Mouse (Mus musculus) large intestine, adult 2 months (tissue): ENCODE results near the gene Adamtsl4. TPM values are rescaled to one million over a fixed set of nuclear protein-coding genes. Genes with fewer than 3 reads are reported as not detected.
"Not testable (repeated sequence)": the region's sequence is repeated elsewhere in the genome, so short reads cannot be mapped to it uniquely, and the experiment has no call there.

Experiments used
- DNase-seq: peaks from one replicate; pipeline ENCODE4 v3.0.0-alpha.2; 2012; ENCODE audit warnings: low read depth, low spot score
- WGBS: fragments of 180-500 bp; shearing (Covaris S2); methylation state at CpG from one replicate; pipeline ENCODE4 v1.1.7; 2018; 5-methylcytosine and 5-hydroxymethylcytosine counted together
- polyA plus RNA-seq: library from polyadenylated mRNA; depleted of rRNA; stranded (reverse); fragments of >200 nt; gene quantifications from 2 replicates; pipeline ENCODE4 v1.2.3, GENCODE M21; 2012

Gene Adamtsl4
- polyA plus RNA-seq, 1 experiment: 5.7 TPM

- 4% methylated on average over 24 of the region's 24 CpGs for WGBS
- DNase-seq: peak; percentile 76
These were observed 14.3 kb upstream of the Adamtsl4 start for GRCm38 (mm10) chr3:95701877-95702540.

DNA sequence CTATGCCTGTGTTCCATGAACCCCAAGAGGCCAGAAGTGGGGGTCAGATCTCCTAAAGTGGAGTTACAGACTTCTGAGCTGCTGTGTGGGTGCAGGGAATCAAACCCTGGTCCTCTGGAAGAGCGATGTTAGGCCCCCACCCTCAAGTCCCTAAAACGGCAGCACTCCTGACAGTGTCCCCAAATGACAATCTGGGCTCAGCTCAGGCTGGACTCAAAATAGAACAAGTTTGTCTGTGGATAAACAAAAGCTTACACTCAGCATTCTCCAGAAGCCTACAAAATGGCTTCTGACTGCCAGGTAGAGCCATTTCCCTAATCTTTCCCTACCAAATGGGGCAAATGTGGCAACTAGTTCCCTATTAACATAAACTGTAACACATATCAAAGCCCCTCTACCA is 13.4 kb upstream of the Adamtsl4 start:
- no peak for DNase-seq
- WGBS: 48% methylated on average over 2 of the region's 2 CpGs

DNA sequence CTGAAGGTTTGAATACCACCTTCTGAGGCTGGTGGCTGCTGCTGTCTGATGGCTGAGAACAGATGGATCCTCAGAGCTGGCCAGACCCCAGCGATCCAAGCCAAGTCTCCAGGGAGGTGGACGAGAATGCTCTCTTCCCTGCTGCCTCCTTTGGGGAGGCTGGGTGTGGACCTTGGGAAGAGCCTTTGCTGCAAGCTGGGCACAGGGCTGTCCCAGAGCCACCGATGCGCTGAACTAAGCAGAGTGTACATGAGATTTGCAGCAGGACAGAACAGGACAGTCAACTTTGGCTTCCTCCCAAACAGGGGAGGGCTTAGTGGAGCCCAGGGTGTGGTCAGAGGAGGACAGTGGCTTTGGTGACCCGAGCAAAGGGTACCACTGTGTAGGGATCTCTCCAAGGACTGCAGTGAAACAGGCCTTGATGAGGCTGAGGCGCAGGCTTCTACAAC is 12.5 kb upstream of the Adamtsl4 start:
- WGBS: 37% methylated on average over 6 of the region's 6 CpGs
- no peak for DNase-seq

DNA sequence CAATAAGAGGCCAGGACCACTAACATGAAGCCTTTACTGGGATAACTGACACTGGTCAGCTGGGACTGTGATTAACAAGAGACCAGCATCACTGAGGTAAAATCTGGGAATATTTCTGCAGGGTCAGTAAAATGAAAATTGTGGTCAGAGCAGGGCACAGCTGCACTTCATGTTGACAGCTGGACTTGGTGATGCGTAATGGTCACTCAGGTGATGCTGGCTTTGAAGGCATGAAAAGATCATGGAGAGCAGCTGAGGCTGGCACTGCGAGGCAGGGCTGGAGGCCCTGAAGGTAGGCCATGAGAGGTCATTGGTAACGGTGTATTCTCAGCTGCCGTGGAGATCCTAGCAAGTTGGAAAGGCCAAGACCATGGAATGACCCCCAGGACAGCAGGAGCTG is 10.6 kb upstream of the Adamtsl4 start:
- 96% methylated on average over 4 of the region's 4 CpGs for whole genome bisulfite sequencing

GRCm38 (mm10) chr3:95696360-95696759 is 8.6 kb upstream of the Adamtsl4 start:
- WGBS: 58% methylated on average over 7 of the region's 7 CpGs
- no peak for DNase-seq

More for the DNA sequence above, 10.6 kb upstream of the Adamtsl4 start:
- no peak for DNase-seq

- 51% methylated on average over 3 of the region's 3 CpGs for WGBS
- DNase-seq: no peak
These were observed 8.1 kb upstream of the Adamtsl4 start for GRCm38 (mm10) chr3:95695796-95696195.

DNA sequence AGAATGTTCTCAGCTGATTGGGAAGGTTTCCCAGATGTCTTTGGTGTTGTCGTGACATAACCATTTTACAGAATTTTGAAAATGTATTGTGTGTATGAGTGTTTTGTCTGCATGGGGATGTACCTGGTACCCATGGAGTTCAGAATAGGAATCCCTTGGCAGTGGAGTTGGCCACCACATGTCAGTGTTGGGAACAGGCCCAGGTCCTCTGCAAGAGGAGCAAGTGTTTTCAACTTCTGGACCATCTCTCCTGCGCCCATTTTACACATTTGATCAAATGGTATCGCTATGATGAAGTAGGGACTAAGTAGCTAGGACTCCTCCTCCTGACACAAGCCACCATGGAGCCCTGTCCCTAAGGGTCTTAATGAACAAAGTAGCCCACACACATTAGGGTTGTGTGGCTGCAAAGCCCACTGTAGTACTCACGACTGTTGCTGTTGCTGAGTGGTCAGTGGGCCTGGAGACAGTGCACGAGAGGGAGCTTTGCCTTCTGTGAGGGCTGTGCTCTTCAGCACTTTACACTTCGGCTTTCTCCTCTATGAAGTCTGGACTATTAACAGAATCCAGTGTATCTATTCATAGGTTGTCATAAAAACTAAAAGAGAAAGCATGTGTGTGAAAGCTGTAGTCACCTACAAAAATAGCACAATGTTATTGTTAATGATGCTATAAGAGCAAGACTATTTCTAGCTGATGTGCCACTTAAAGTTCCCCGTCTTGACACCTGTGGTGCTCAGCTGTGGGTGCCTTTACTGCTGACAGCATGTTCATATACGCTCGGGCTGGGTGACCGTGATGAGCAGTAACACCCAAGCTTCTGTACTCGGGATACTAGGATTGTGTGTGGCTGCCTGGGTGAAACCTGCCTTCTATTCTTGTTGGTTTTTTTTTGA is 7.3 kb upstream of the Adamtsl4 start:
- 88% methylated on average over 11 of the region's 11 CpGs for WGBS
- no peak for DNase-seq

- WGBS: 28% methylated on average over 11 of the region's 11 CpGs
- no peak for DNase-seq
These were observed 6.4 kb upstream of the Adamtsl4 start for GRCm38 (mm10) chr3:95693821-95694807.

DNA sequence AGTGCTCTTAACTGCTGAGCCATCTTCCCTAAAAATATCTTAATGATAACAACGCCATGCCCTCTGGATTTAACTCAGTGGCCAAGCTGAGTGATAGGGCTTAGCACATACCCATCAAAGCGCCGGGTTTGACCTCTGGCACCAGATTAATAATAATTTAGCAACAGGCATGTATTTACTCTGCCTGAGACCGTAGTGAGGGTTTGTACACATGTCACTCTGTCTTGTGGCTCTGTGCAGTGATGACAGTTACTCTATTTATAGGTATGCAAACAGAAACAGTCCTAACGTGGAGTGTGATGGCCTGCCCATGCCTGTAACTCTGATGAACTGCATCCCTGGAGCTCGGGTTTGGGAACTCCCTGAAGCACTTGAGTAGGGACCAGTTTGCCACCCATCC is 5.0 kb upstream of the Adamtsl4 start:
- 66% methylated on average over 6 of the region's 6 CpGs for WGBS
- no peak for DNase-seq

DNA sequence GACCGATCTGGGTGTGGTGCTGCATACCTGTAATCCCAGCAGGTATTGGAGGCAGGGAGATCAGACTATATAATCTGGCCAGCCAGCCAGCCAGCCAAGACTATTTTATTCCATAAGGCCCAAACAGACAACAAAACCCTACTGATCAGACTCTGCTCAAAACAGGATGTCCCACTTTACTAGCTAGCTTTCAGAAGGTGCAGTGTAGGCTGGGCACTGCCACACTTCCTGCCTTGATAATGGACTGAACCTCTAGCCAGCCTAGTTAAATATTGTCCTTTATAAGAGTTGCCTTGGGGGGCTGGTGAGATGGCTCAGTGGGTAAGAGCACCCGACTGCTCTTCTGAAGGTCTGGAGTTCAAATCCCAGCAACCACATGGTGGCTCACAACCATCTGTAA is 2.8 kb upstream of the Adamtsl4 start:
- WGBS: 86% methylated on average over 2 of the region's 2 CpGs
- not testable (repeated sequence) for DNase-seq

DNA sequence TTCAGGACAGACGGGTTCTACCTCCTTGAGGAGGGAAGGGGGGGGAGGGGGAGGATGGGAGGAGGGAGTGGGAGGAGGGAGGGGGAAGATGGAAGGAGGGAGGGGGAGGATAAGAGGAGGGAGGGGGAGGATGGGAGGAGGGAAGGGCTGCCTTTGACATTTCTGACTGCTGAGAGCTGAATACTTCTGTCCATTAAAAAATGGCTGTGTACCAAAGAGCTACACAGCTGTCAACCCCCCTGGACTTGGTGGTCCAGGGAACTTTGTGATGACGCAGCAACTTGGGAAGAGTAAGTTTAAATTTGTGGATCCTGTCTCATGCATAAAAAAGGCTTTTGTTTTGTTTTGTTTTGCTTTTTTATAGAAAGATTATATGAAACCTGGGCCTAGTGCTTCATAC is 2.2 kb upstream of the Adamtsl4 start:
- no peak for DNase-seq
- WGBS: 60% methylated on average over 2 of the region's 2 CpGs

- WGBS: 53% methylated on average over 11 of the region's 11 CpGs
These were observed 1.6 kb upstream of the Adamtsl4 start for GRCm38 (mm10) chr3:95689171-95689915.

GRCm38 (mm10) chr3:95687168-95687523 is 571 bp downstream of the Adamtsl4 start:
- DNase-seq: no peak
- 18% methylated on average over 4 of the region's 4 CpGs for WGBS

More at GRCm38 (mm10) chr3:95689171-95689915, 1.6 kb upstream of the Adamtsl4 start:
- no peak for DNase-seq

DNA sequence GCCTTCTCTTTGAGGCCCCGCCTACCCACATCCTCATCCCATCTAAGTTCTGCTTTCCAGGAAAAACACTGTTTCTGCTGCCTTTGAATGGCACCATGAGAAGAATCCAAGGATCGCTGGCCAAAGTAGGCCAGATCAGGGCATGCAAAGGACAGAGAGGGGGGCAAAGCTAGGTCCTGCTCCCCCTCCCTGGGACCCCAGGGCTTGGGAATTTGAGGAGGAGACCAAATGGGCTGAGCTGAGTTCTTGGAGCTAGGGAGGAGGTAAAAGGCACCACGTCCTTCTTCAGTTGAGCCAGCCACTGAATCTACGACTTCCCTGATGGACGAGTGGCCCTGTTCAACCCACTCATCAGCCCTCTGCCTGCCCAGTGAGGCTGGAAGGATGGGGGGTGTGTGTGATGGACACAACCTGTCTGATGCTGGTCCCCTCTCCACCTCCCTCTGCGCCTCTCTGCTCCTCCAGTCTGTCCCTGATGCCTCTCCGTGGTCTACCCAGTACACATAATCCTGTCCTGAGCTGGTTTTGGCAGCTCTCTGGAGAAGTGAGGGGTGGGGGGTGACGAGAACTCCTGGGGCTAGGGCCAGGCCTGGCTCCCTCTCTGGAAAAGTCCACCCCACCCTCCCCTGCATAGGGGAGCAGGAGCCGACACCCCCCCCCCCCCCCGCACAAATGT is 1.1 kb downstream of the Adamtsl4 start:
- 56% methylated on average over 10 of the region's 10 CpGs for WGBS
- DNase-seq: no peak

GRCm38 (mm10) chr3:95685701-95686100 is 2.0 kb downstream of the Adamtsl4 start:
- 82% methylated on average over 2 of the region's 2 CpGs for WGBS
- DNase-seq: no peak

DNA sequence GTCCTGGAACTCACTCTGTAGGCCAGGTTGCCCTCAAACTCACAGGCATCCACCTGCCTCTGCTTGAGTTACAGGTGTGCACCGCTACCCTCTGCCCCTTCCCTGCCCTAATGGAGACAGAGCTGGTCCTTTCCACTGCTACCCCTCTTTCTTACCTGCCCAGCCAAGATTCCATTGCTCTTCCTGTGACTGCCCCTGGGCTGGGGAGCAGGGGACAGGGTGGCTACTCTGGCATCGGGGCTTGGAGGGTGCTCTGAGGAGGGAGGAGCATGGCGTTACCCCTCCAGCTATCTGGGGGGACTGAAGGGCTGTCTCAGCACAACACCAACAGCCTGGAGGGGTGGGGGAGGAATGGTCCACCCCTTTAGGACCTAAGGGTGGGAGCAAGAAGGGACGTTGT is 2.4 kb downstream of the Adamtsl4 start:
- 78% methylated on average over 4 of the region's 4 CpGs for WGBS
- no peak for DNase-seq

DNA sequence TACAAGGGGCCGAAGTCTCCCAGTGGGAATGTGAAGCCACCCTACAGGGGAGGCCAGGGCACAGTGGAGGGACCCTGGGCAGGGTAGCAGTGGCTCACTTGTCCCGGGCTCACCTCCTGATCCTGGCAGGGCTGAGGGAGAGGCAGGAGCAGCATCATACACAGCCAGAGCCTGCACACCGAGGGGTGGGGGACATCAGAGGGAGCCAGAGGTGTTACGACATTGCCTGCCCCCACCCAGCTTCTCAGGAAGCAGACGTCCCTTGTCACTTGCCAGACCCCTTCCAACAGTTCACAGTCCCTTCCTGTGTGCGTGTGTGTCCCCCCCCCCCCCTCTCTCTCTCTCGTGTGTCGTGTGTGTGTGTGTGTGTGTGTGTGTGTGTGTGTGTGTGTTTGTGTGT is 2.9 kb downstream of the Adamtsl4 start:
- 59% methylated on average over 8 of the region's 8 CpGs for WGBS
- no peak for DNase-seq

GRCm38 (mm10) chr3:95682878-95683277 is 4.8 kb downstream of the Adamtsl4 start:
- WGBS: 74% methylated on average over 5 of the region's 5 CpGs
- DNase-seq: no peak

- DNase-seq: no peak
- 63% methylated on average over 11 of the region's 11 CpGs for WGBS
These were observed 6.4 kb downstream of the Adamtsl4 start for GRCm38 (mm10) chr3:95681365-95681764.
